Mouse (Mus musculus): ENCODE measurements around the gene Elane.

Gene Elane

GRCm38 (mm10) chr10:79858416-79859074, 27.5 kb upstream of the Elane start:
- peak; percentile 84 to 88 for DNase-seq

- DNase-seq, result peak; percentile 49 to 62
These were observed 26.9 kb upstream of the Elane start for GRCm38 (mm10) chr10:79859116-79859515.

- DNase-seq, result no peak
These were observed 25.8 kb upstream of the Elane start for GRCm38 (mm10) chr10:79860079-79860911.

- DNase-seq, result peak; percentile 58 to 74
These were observed 24.6 kb upstream of the Elane start for GRCm38 (mm10) chr10:79861230-79862048.

- peak; percentile 42 to 59 for DNase-seq
These were observed 23.8 kb upstream of the Elane start for GRCm38 (mm10) chr10:79862049-79862788.

- DNase-seq, result peak; percentile 52 to 55
These were observed 23.1 kb upstream of the Elane start for GRCm38 (mm10) chr10:79862925-79863324.

GRCm38 (mm10) chr10:79864351-79865188, 21.5 kb upstream of the Elane start:
- peak in 1 of 2 experiments; percentile 5 for DNase-seq

- peak in 1 of 2 experiments; percentile 52 for DNase-seq
These were observed 20.9 kb upstream of the Elane start for GRCm38 (mm10) chr10:79865189-79865601.

GRCm38 (mm10) chr10:79865801-79866295, 20.2 kb upstream of the Elane start:
- DNase-seq, result peak; percentile 50 to 70

- DNase-seq, result no peak
These were observed 19.4 kb upstream of the Elane start for GRCm38 (mm10) chr10:79866601-79867000.

- no peak for DNase-seq
These were observed 14.2 kb upstream of the Elane start for GRCm38 (mm10) chr10:79871845-79872244.

- DNase-seq, result peak; percentile 27 to 38
These were observed 13.2 kb upstream of the Elane start for GRCm38 (mm10) chr10:79872862-79873261.

GRCm38 (mm10) chr10:79873313-79873712, 12.7 kb upstream of the Elane start:
- no peak for DNase-seq

GRCm38 (mm10) chr10:79873715-79874289, 12.2 kb upstream of the Elane start:
- peak; percentile 19 to 36 for DNase-seq

- DNase-seq, result peak; percentile 76 to 82
These were observed 11.7 kb upstream of the Elane start, which contains the start of the genes Prtn3 and Plppr3 for GRCm38 (mm10) chr10:79874290-79874862. Gene Prtn3, plus strand, starts transcription at chr10:79874476. Gene Plppr3, minus strand, starts transcription at chr10:79874634.

GRCm38 (mm10) chr10:79877174-79877573, 8.9 kb upstream of the Elane start:
- peak in 1 of 2 experiments; percentile 52 for DNase-seq

GRCm38 (mm10) chr10:79877757-79878156, 8.3 kb upstream of the Elane start:
- peak in 1 of 2 experiments; percentile 68 for DNase-seq

- DNase-seq, result peak in 1 of 2 experiments; percentile 60
These were observed 6.5 kb upstream of the Elane start for GRCm38 (mm10) chr10:79879527-79879926.

GRCm38 (mm10) chr10:79880721-79881120, 5.3 kb upstream of the Elane start:
- peak in 1 of 2 experiments; percentile 64 for DNase-seq

GRCm38 (mm10) chr10:79881981-79882380, 4.1 kb upstream of the Elane start:
- DNase-seq, result peak; percentile 65 to 75
